Mouse (Mus musculus): ENCODE measurements around the gene Gsx1.

DNA sequence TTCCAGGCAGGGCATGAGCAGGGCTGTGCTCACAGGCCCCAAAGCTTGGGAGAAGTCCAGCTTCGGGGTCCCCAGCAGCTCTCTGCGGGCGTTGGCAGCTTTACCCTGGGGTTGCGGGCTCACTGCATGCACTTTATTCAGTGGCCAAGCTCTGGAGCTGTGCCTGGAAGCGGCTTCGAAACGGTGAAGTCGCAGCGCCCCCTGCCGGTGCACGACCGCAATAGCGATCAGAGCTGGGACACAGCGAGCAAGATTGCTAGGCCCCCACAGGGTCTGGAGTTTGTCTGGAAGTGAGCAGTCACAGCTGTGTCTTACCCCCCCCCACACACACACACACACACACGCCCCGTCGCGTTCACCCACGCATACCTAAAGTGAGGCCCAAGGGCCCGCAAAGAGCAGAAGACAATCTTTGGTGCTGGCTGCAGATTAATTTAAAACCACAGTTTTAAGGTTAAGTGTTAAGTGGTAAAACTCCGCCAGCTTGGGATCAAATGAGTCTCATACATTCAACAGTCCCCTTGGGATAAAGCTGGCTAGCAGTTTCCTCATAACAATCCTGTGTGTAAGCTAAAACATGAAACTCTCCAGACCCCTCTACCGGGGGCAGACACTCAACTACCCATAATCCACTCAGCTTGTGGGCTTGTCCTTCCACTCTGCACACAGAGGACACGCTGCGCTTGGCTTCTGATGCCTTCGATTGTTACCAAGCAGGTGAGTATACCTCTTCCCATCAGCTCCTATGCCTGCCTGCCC, 39.0 kb downstream of the Gsx1 start:
- TF ChIP-seq CTCF (IDR thresholded peaks at IDR 0.05; ENCODE audit: low read depth) (peak; percentile 94), EP300 (IDR thresholded peaks at IDR 0.05; ENCODE audit: low read depth) (no peak)

All from liver, embryonic 14.5 days (tissue).